Mouse (Mus musculus): ENCODE results near the gene Agap1. TPM values are rescaled to one million over a fixed set of nuclear protein-coding genes. Genes with fewer than 3 reads are reported as not detected.
A peak's percentile ranks its signal among the peaks of the same experiment; 100 is the strongest.

The Agap1 gene
- polyA plus RNA-seq, 1 experiment from 2014 or later = 10.7 TPM

GRCm38 (mm10) chr1:89635131-89635530 is 180.5 kb downstream of the Agap1 start:
- Histone ChIP-seq H3K27ac (no peak overlapping the region), H3K4me1 (no peaks in the 10 kb centered on the region), H3K27me3 (no peaks in the 10 kb centered on the region), H3K9me3 (no peaks in the 10 kb centered on the region), H3K4me2 (no peak overlapping the region), H3K4me3 (no peak overlapping the region), H3K9ac (no peak overlapping the region), H3K36me3 (peaks cover 48% of the 10 kb centered on the region)
- WGBS = 97% methylated on average over 2 of the region's 2 CpGs
- no peak for ATAC-seq (ENCODE audit: insufficient number of reproducible peaks, low FRiP score, low TSS enrichment, low read depth)

DNA sequence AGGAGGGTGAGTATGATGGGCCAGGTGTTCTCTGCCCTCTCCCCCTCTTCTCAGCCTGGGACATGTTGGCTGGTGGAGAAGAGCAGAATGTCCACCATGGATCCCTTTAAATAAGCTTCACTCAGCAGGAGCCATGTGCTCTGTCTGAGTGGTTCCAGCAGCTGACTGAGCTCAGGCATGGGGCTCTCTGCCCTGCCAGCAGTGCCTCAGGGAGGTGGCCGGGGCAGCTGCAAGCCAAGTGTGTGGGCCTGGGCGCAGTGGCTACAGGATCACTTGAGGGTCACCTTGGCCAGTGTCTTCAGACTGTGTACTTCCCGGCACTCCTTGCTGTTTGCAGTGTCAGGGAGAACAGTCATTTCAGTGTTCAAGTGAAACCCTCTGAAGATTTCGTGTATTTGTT is 183.1 kb downstream of the Agap1 start:
- ATAC-seq (ENCODE audit: insufficient number of reproducible peaks, low FRiP score, low TSS enrichment, low read depth) = peak; percentile 32; the same call in 1 of the 2 replicates
- 91% methylated on average over 4 of the region's 4 CpGs for WGBS
- Histone ChIP-seq H3K9ac (no peak overlapping the region), H3K36me3 (peaks cover 44% of the 10 kb centered on the region), H3K9me3 (no peaks in the 10 kb centered on the region), H3K4me1 (no peaks in the 10 kb centered on the region), H3K27ac (no peak overlapping the region), H3K4me2 (no peak overlapping the region), H3K4me3 (no peak overlapping the region), H3K27me3 (no peaks in the 10 kb centered on the region)

GRCm38 (mm10) chr1:89643445-89644100 is 189.0 kb downstream of the Agap1 start:
- no peaks in the 10 kb centered on the region for H3K9me3 ChIP-seq
- no peak overlapping the region for H3K27ac ChIP-seq
- ATAC-seq (ENCODE audit: insufficient number of reproducible peaks, low FRiP score, low TSS enrichment, low read depth) = no peak
- H3K36me3 ChIP-seq = peaks cover 10% of the 10 kb centered on the region
- no peak overlapping the region for H3K4me3 ChIP-seq
- H3K4me1 ChIP-seq = 0 out of 2 replicates have a peak, but pooled peaks cover 6% of the 10 kb centered on the region
- no peaks in the 10 kb centered on the region for H3K27me3 ChIP-seq
- 65% methylated on average over 8 of the region's 8 CpGs for WGBS
- no peak overlapping the region for H3K4me2 ChIP-seq
- H3K9ac ChIP-seq = no peak overlapping the region

- H3K27me3 ChIP-seq = no peaks in the 10 kb centered on the region
- H3K4me2 ChIP-seq = no peak overlapping the region
- peaks cover 4% of the 10 kb centered on the region for H3K36me3 ChIP-seq
- H3K9me3 ChIP-seq = no peaks in the 10 kb centered on the region
- H3K4me1 ChIP-seq = 0 out of 2 replicates have a peak, but pooled peaks cover 6% of the 10 kb centered on the region
- ATAC-seq (ENCODE audit: insufficient number of reproducible peaks, low FRiP score, low TSS enrichment, low read depth) = no peak
- H3K9ac ChIP-seq = no peak overlapping the region
- no peak overlapping the region for H3K4me3 ChIP-seq
- WGBS = 54% methylated on average over 11 of the region's 11 CpGs
- H3K27ac ChIP-seq = no peak overlapping the region
Observed at GRCm38 (mm10) chr1:89644120-89644519, 189.5 kb downstream of the Agap1 start.

GRCm38 (mm10) chr1:89646326-89647018 is 191.9 kb downstream of the Agap1 start:
- 0 out of 2 replicates have a peak, but pooled peaks cover 6% of the 10 kb centered on the region for H3K4me1 ChIP-seq
- no peak overlapping the region for H3K27ac ChIP-seq
- H3K36me3 ChIP-seq = no peaks in the 10 kb centered on the region
- ATAC-seq (ENCODE audit: insufficient number of reproducible peaks, low FRiP score, low TSS enrichment, low read depth) = 0 out of 2 replicates have a peak, but pooled peaks have one; percentile 31
- H3K27me3 ChIP-seq = no peaks in the 10 kb centered on the region
- H3K9ac ChIP-seq = no peak overlapping the region
- no peaks in the 10 kb centered on the region for H3K9me3 ChIP-seq
- H3K4me3 ChIP-seq = peak overlapping the region; percentile 15; the same call in 1 of the 2 replicates
- no peak overlapping the region for H3K4me2 ChIP-seq
- WGBS = 26% methylated on average over 4 of the region's 4 CpGs

- H3K27me3 ChIP-seq = no peaks in the 10 kb centered on the region
- no peaks in the 10 kb centered on the region for H3K9me3 ChIP-seq
- no peak overlapping the region for H3K4me2 ChIP-seq
- WGBS = 41% methylated on average over 8 of the region's 8 CpGs
- no peak for ATAC-seq (ENCODE audit: insufficient number of reproducible peaks, low FRiP score, low TSS enrichment, low read depth)
- no peaks in the 10 kb centered on the region for H3K36me3 ChIP-seq
- 0 out of 2 replicates have a peak, but pooled peaks cover 6% of the 10 kb centered on the region for H3K4me1 ChIP-seq
- H3K4me3 ChIP-seq = no peak overlapping the region
- no peak overlapping the region for H3K27ac ChIP-seq
- no peak overlapping the region for H3K9ac ChIP-seq
Observed at GRCm38 (mm10) chr1:89647505-89647904, 192.9 kb downstream of the Agap1 start.

GRCm38 (mm10) chr1:89650557-89650956 is 196.0 kb downstream of the Agap1 start:
- 0 out of 2 replicates have a peak, but pooled peaks cover 3% of the 10 kb centered on the region for H3K4me1 ChIP-seq
- no peaks in the 10 kb centered on the region for H3K27me3 ChIP-seq
- H3K9me3 ChIP-seq = no peaks in the 10 kb centered on the region
- no peak overlapping the region for H3K4me2 ChIP-seq
- ATAC-seq (ENCODE audit: insufficient number of reproducible peaks, low FRiP score, low TSS enrichment, low read depth) = no peak
- H3K4me3 ChIP-seq = no peak overlapping the region
- no peaks in the 10 kb centered on the region for H3K36me3 ChIP-seq
- no peak overlapping the region for H3K27ac ChIP-seq
- 73% methylated on average over 7 of the region's 7 CpGs for WGBS
- no peak overlapping the region for H3K9ac ChIP-seq

DNA sequence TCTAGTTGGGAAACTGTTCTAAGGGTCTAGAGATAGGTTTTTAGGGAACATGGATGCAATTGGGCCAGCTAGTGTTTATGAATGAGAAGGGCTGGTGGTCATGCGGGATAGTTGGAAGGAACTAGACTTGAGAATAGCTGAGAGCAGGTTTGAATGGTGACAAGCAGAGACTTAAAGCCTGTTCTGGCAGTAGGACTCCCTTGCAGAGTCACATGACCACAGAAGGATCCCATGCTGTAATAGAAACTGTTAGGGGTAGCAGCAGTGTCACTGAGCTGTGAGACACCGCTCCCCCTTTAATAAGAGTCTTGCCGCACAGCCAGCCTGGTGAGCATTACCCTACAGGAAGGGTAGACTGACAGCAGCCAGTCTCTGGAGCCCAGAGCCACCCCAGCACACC is 201.6 kb downstream of the Agap1 start:
- Histone ChIP-seq H3K27me3 (no peaks in the 10 kb centered on the region), H3K36me3 (no peaks in the 10 kb centered on the region), H3K9ac (no peak overlapping the region), H3K4me3 (no peak overlapping the region), H3K4me2 (no peak overlapping the region), H3K27ac (no peak overlapping the region), H3K9me3 (no peaks in the 10 kb centered on the region), H3K4me1 (peaks cover 9% of the 10 kb centered on the region)
- 84% methylated on average over 3 of the region's 3 CpGs for WGBS
- ATAC-seq (ENCODE audit: insufficient number of reproducible peaks, low FRiP score, low TSS enrichment, low read depth) = no peak

- no peaks in the 10 kb centered on the region for H3K27me3 ChIP-seq
- no peaks in the 10 kb centered on the region for H3K9me3 ChIP-seq
- no peak overlapping the region for H3K4me3 ChIP-seq
- no peaks in the 10 kb centered on the region for H3K36me3 ChIP-seq
- peak overlapping the region; percentile 22; the same call in 1 of the 2 replicates for H3K27ac ChIP-seq
- 25% methylated on average over 11 of the region's 11 CpGs for WGBS
- H3K4me2 ChIP-seq = peak overlapping the region; percentile 29; the same call in 1 of the 2 replicates
- ATAC-seq (ENCODE audit: insufficient number of reproducible peaks, low FRiP score, low TSS enrichment, low read depth) = no peak
- H3K4me1 ChIP-seq = peaks cover 9% of the 10 kb centered on the region
- H3K9ac ChIP-seq = no peak overlapping the region
Observed at GRCm38 (mm10) chr1:89656643-89657321, 202.2 kb downstream of the Agap1 start.

- WGBS = 83% methylated on average over 4 of the region's 4 CpGs
- no peak overlapping the region for H3K27ac ChIP-seq
- no peak for ATAC-seq (ENCODE audit: insufficient number of reproducible peaks, low FRiP score, low TSS enrichment, low read depth)
- peaks cover 9% of the 10 kb centered on the region for H3K4me1 ChIP-seq
- H3K36me3 ChIP-seq = peaks cover 13% of the 10 kb centered on the region
- no peak overlapping the region for H3K4me3 ChIP-seq
- no peaks in the 10 kb centered on the region for H3K9me3 ChIP-seq
- H3K27me3 ChIP-seq = no peaks in the 10 kb centered on the region
- H3K9ac ChIP-seq = no peak overlapping the region
- H3K4me2 ChIP-seq = no peak overlapping the region
Observed at GRCm38 (mm10) chr1:89660804-89661203, 206.2 kb downstream of the Agap1 start.

DNA sequence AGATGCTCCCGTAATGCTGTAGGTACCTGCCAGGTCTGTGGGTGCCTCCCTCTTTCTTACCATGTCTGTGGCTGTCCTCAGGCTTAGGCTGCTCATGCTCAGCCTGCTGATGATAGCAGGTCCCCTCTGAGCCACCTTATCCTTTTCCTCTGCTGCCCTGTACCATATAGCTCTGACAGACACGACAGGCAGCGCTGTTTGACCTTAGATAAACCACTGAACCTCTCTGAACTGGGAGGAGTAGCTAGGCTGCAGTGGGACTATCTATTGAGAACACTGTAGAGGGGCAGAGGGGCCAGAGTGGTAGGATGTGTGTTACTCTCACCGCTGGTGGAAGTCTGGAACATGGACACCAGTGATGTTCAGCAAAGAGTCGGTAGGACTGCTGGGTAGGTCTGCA is 211.5 kb downstream of the Agap1 start:
- peaks cover 30% of the 10 kb centered on the region for H3K36me3 ChIP-seq
- H3K9me3 ChIP-seq = no peaks in the 10 kb centered on the region
- 82% methylated on average over 5 of the region's 5 CpGs for WGBS
- H3K27ac ChIP-seq = no peak overlapping the region
- H3K4me2 ChIP-seq = no peak overlapping the region
- ATAC-seq (ENCODE audit: insufficient number of reproducible peaks, low FRiP score, low TSS enrichment, low read depth) = no peak
- H3K27me3 ChIP-seq = no peaks in the 10 kb centered on the region
- H3K4me3 ChIP-seq = no peak overlapping the region
- no peaks in the 10 kb centered on the region for H3K4me1 ChIP-seq
- H3K9ac ChIP-seq = no peak overlapping the region

DNA sequence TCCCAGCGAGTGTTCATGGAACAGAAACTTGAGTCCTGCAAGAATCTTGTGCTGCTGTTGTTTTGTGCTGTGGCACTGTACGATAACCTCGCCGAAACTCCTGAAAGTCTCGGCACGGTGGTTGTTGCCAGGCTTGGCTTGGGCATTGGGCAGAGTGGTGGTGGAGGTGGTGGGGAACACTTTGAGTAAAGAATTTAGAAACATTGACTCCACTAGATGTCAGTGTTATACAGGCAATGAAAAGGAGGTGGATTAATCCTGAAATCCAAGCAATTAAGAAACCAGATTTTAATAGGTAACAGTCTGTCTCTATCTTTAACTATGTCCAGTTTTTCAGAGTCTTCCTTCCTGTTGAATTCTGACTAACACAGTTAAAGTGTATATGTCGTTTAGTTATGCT is 212.8 kb downstream of the Agap1 start:
- ATAC-seq (ENCODE audit: insufficient number of reproducible peaks, low FRiP score, low TSS enrichment, low read depth) = no peak
- Histone ChIP-seq H3K27me3 (no peaks in the 10 kb centered on the region), H3K27ac (no peak overlapping the region), H3K9me3 (no peaks in the 10 kb centered on the region), H3K4me2 (no peak overlapping the region), H3K4me3 (no peak overlapping the region), H3K36me3 (peaks cover 42% of the 10 kb centered on the region), H3K4me1 (no peaks in the 10 kb centered on the region), H3K9ac (no peak overlapping the region)
- whole genome bisulfite sequencing = 73% methylated on average over 7 of the region's 7 CpGs

Measured in limb, embryonic 15.5 days (tissue).